Mouse (Mus musculus) erythroblast, embryonic 14.5 days (primary cell): ENCODE measurements around the gene Cacna2d1.

ENCODE experiments used
- GATA1 ChIP-seq: IDR thresholded peaks from 2 replicates; pipeline ENCODE4 v1.6.1; 2012; ENCODE audit warnings: low read length, inconsistent platforms, mixed read lengths
- TAL1 ChIP-seq: IDR thresholded peaks from 3 replicates; pipeline ENCODE4 v1.6.1; 2012; ENCODE audit warnings: low read length, inconsistent platforms, mixed read lengths

DNA sequence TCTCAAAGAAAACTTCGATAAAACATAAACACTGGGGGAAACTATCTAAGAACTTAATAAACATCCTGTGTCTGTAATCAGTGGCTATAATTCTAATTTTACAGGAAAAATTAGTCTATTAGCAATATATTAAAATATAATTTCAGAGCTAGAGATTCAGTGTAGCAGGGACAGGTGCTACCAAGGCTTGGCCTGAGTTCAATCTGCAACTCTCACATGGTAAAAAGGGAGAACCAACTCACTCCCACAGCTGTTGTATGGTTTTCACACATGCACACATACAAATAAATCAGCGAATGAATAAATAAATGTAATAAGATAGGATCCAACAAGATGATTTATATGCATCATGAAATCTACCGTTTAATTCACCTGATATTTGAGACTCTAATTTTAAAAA is 484.0 kb downstream of the Cacna2d1 start:
- TF ChIP-seq GATA1 (no peak), TAL1 (no peak)
